Mouse (Mus musculus): Measurements from ENCODE around the gene Ndufs4.
A peak's percentile ranks its signal among the peaks of the same experiment; 100 is the strongest.

Ndufs4 gene

DNA sequence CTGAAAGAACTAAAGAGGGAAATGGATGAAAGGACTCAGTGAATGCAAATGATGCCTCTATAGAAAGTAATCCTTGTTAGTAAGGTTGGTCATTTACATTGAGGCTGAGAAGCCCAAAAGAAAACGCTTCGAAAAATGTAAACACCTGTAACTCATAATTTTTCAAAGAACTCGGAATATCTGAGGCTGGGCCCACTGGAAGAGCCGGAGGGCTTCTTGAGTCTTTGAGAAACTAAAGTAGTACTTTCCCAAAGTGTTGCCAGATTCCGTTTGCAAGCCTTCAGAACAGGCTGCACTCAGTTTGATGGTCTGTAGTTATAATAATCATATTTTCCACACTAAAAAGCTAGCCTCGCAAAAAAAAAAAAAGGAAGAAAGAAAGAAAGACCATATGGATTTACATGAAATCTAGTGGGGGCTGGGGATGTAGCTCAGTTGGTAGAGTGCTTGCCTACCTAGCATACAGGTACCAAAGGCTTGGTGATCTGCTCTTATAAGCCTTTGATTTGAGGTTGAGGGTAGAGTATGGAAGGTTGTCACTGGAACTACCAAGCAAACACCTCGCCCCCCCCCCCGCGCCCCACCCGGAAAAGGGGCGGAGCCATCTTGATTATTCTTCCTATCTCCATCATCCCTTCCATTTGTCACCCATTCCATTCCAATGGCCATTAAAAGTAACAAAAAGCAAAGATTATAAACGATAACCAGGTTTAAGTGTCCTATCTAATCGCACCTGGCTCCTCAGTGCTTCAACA is at the start of gene Ndufs4:
Ndufs4 (minus strand) TSS at position 48 of the 755 bp plus-strand sequence.
- DNase-seq: no peak

DNA sequence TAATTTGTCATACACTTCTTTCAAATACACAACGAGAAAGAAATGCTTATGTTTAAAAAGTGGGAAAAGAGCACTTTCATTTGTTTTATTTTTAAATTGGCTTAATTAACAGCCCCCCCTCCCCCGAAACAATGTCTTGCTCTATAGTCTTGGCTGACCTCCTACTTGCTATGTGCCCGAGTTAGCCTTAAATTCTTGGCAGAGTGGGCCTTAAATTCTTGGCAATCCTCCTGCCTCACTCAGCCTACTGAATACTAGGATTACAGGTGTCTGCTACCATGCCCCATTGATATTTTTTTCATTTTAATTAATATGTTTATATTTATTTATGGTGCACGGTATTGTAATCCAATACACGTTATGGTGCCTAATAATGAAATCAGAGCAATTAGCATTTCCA is 44.4 kb upstream of the Ndufs4 start:
- DNase-seq: no peak

DNA sequence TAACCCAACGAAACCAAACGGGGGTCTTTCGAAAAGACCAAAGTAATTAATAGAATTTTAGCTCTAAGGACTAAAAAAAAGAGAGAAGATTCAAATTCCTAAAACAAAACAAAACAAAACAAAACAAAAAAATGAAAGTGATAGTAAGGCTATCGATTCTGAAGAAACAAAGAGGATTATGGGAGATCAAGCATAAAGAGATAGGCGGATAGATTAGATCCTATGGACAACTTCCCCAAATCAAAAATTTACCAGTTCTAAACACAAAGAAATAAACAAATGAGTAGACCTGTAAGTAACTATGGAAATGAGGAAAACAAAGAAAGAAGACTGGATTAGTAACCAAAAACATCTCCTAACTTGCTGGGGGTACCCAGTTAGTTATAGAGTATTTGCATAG is 37.2 kb upstream of the Ndufs4 start:
- no peak for DNase-seq

DNA sequence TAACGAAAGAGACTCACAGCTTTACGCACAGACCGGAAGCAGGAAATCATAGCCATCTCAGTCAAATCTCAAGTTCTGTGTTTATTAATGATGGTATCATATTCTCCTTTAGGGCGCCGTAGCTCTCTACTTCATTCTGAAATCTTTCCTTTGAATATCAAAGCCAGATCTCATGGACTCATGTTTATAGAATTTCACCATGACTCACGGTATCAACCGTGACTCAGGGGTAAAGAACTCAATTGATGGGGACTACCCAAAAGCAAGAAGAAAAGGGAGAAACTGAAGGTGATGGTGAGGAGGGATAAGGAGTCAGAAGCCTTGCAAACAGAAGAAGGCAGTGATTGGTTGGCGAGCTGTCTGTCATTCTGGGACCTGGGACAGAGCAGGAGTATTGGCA is 32.2 kb upstream of the Ndufs4 start:
- no peak for DNase-seq

DNA sequence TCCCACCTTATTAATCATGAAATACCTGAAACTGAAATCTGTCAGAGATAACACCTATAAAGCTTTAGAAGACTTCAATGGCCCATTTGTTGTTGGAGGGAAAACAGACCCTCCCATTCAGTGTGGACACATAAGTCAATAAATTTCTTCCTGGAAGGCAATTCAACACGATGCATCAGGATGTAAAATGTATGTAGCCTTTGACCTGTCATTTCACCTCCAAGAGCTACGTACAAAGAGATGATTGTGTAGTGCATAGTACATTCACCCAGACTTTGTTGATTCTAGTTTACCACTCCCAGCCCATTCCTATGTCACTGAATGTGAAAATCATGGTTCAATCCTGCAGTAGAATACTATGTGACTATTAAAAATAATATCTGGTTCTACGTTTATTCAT is 31.3 kb upstream of the Ndufs4 start:
- no peak for DNase-seq

DNA sequence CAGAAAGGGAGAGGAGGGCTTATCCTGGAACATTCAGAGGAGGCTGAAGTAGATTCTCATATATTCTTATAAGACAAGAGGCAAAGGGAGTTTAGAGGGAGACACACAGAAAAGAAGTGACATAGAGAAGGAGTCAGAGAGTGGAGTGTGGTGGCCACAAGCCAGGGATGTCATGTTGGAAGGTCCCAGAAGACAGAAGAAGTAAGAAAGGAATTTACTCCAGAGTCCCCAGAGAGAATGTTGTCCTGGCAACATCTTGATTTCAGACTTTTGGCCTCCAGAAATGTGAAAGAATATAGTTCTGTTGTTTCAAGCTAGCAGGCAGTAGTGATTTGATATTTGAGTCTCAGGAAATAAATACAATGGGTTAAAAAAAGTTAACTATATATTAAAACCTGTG is 24.3 kb upstream of the Ndufs4 start:
- no peak for DNase-seq

DNA sequence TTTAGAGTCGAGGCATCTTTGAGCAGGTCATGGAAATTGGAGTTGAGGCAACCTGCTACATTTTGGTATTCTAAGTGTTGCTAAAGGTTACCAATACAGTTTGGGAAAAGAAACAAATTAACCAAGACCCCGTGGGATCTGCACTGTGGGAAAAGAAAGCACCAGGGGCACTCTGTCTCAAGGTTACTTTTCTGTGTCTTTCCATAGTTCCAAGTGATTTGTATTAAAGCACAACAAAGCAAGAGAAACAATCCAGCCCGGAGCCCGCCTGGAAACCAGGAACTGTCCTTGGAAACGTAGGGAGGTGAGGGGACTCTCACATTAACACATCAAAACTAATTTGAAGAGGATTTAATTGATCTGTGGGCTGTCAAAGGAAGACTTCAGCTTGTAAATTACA is 18.8 kb upstream of the Ndufs4 start:
- DNase-seq: no peak

DNA sequence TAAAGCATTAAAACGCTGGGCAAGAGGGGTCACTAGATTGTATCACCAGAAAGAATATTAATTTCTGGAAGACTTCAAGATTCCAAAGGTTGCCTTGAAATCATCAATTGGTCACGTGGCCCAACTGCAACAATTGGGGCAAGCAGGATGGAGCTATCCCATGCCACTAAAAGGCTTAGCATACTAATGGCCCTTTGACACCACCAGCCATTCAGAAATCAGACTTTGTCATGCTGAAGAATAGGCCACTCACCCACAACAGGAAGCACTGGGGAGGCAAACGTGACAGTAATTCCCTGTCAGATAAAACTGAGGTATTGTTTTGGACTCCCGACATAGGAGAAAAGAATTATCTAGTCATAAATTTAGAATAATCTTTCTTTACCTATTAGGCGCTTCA is 18.4 kb upstream of the Ndufs4 start:
- no peak for DNase-seq

DNA sequence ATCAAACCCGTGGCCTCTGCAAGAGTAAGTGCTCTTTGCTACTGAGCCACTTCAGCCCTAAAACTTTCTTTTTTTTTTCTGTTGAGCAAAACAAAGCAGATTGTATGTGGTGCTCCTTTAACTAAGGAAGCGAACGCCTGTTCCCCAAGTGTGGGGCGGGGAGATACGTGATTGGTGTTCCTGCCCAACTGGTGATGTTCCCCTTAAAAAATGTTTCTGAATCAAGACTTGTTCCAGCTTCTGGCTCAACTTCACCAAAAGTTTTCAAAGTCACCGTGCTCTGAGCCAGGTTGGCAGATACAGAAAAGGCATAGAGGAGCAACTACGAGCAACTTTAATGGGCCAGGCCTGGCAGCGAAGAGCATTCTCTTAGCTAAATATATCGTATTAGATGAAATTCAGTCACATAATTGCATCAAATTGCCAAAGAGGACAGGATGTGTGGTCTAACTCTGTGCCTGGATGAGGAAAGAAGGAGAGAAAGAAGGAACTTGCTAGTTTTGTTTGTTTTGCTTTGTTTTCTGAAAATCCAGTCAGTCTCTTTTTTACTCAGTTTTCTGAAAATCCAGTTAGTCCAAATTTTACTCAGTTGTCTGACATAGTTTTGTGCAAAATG is 17.1 kb upstream of the Ndufs4 start:
- no peak for DNase-seq

DNA sequence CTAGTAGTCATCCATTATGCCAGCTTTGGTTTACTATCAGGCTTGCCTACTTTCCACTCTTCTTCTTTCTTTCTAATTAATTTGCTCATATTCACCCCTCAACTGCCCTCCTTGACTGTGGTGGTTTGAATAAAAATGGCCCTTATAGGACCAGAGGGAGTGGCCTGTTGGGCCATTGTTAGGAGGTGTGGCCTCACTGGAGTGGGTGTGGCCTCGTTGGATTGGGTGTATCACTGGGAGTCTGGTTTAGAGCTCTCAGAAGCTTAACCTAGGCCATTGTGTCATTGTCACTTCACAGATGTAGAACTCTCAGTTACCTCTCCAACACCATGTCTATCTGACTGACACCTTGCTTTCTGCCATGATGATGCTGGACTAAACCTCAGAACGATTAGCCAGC is 10.8 kb upstream of the Ndufs4 start:
- no peak for DNase-seq

DNA sequence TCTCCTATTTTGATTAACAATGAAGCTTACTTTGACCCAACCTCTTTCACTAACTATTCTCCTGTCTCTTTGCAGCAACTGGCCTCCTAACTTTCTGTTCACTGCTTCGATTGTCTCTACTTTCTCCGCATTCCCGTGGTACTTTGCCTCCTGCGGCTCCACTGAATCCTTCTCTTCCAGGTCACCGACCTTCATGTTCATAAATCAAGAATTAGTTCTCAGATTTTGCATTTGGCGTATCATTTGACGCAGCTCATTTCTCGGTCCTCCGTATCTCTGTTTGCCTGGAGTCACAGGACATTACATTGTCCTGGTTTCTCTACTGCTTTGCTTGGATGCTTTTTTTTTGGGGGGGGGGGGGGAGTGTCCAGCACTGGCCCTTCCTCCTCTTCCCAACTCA is 9.2 kb upstream of the Ndufs4 start:
- no peak for DNase-seq

DNA sequence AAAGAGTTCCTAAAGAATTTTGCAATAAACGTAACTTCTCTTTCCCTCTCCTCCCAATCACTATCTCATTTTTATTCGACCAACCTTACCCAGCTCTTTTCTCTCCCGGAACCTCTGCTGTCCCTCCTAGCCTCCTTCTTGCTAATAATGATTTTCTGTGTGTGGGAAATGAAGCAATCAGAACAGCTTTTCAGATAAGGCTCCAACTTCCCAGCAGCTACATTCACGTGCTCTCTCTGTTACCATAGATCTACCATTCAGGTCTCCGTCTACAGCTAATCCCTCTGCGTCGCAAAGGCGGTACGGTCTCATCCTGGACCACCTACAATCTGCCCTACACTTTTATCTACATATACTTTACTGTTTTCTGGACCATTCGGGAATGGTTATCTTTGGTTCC is 8.8 kb upstream of the Ndufs4 start:
- DNase-seq: no peak

DNA sequence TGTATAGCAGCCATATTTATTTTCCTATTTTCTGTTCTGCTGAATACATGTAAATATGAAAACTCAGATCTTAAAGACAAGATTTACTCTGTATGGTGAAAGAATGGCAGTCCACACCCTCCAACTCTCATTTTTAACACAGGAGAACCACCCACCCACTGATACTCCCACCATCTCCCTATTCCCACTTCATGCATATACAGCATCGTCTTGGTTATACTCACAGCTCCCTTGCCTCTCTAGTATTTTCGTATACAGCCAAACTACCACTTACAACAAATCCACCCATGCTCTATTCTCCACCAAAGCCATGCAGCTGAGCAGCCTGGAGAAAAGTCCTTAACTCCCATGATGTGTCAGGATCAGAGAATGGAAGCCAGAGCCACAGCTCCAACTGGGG is 6.7 kb upstream of the Ndufs4 start:
- DNase-seq: no peak

DNA sequence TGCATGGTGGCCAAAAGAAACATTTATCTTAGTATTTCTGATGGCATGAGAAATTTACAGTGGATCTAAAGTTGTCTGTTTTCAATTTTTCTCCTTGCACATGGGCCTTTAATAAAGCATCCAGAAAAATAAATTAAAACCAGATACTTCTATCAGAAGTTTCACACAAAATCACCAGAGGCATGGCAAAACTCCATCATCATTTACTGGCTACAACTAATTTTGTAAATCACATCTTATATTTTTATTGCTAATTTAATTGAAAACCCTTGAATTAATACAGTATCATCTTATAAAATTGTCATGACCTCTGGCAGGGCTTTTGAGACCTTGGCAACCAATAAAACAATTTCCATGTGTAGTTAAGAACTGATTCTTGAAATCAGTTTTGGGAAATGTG is 4.4 kb upstream of the Ndufs4 start:
- DNase-seq: no peak

DNA sequence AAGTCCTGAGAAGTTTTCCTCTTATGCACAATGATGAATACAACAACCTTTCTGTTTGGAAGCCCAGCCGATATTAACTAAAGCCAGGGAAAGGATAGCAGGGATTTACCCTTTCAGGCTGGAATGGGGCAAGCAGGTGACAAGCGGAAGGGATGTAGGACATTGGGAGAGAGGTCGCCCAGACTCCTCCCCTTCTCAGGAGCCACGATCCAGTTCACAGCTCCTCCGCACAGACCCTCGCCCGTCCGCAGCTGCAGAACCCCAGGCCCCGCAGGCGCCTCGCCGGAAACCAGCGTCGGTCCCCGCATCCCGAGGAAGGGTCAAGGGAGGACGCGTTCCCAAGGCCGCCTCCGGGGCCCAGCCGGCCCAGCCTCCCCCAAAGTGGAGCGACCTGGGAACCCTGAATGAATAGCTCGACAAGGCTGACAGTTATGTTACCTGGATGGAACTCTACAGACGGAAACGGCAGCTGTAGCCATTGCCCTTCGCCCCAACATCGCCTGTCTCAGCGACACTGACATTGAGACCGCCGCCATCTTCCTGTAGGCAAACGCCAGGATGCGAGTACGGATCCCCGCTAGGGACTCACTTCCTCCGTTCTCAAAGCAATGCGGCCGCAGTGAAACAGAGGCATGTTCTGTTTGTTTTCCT is 412 bp downstream of the Ndufs4 start:
- DNase-seq: peak; percentile 81 to 88

DNA sequence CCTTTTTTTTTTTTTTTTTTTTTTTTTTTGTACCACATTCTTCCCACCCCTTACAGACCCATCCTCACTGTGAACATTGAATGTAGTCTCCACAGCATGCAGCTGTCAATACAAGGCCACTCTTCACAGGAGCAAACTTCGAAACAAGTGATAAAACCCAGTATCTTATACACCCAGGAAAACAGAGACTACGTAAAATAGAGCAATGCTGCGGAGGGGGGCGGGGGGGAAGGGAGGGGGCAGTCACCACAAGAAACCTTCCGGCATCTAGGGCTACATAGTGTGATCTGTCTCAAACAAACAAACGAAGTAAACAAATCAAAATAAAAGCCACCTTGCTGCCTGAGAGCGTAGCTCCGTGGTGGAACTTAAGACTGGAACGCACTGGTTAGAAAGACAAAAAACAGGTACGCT is 977 bp downstream of the Ndufs4 start:
- DNase-seq: no peak

DNA sequence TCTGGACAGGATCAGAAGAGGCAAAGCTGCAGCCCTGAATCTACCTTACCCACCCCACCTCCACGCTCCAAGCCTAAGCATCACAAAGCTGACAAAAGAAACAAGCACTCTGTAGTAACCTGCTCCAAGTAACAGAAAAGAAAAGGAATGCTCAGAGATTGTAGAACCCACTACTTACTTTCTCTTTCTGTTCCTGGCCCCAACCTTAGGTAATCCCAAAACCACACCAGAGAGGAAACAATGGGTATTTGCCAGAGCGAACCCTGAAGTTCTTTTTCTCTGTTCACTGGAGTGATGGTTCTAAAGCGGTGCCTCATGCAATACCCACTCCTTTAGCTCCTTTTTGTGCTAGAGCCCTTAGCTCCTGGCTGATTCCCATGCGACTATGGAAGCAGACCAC is 11.5 kb downstream of the Ndufs4 start:
- DNase-seq: no peak

DNA sequence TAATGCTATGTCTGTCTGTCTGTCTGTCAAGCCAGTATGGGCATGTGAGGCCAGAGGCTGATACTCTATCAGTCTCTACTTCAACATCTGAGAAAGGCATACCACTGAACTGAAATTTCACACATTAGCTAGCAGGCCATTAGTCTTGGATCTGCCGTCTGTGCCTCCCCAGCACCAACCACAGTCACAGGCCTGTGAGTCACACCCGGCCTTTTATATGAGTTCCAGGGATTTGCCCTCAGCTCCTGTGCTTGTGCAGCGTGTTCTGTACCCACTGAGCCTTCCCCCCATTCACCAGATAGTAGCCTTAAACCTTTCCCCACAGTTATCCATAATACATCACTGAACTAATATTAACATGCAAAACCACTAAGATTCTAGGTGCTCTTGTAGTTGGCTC is 26.0 kb downstream of the Ndufs4 start:
- DNase-seq: no peak

DNA sequence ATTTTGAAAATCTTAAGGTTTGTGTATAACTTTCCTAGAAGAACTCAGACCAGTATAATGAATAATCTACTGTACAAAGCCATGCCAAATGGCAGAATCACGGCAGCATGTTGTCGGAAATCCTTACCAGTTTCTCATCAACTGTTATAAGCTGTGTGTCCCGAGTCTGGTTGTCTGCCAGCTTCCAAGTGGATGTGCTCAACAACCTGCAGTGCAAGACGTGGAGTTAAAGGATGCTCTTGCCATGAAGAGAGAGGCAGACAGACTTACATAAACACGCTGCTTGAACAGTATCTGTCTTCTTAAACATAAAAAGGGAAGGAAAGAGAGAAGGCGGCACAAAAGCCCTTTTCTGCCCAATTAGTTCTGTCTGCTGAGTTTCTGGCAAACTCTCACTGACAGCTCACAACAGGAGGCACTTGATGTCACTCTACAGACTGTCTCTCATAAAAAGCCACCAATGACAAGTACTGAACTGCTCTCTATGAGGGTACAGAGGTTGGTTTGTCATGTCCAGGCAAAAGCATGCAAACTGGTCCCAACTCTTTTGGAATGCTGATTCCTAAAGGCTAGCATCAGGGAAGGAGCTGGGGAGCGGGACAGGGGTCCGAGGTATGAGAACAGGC is 36.6 kb downstream of the Ndufs4 start:
- no peak for DNase-seq

DNA sequence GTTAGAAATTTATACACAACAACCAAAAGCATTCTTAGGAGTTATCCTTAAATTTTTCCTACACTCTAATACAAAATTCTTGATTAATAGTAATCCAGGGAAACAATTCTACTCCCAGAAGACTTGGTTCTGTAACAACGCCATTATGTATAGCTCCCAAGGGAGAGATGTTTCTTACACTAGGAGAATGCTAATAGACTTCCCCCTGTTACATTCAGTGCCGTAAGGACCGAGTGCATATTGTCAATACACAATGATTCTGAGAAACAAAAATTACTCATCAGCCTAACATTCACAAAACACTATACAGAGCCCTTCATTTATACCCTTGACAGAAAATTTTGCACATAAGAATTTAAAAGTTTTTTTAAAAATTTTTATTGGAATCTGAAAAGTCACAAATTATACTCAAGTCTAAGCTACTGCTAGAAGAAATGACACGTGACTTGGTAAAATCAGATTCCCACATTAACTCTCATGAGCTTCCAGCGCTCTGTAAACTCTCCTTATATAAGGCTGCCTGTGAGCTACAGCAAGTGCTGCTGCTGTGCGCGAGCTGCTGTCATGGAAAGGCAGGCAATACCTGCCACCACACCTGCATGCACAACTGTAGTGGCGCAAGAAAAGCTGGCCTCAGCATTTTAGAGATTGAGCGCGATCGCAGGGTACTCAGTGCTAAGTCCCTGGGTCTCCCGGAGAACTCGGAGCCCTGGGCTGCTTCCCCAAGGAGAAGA is 42.9 kb downstream of the Ndufs4 start:
- DNase-seq: no peak

DNA sequence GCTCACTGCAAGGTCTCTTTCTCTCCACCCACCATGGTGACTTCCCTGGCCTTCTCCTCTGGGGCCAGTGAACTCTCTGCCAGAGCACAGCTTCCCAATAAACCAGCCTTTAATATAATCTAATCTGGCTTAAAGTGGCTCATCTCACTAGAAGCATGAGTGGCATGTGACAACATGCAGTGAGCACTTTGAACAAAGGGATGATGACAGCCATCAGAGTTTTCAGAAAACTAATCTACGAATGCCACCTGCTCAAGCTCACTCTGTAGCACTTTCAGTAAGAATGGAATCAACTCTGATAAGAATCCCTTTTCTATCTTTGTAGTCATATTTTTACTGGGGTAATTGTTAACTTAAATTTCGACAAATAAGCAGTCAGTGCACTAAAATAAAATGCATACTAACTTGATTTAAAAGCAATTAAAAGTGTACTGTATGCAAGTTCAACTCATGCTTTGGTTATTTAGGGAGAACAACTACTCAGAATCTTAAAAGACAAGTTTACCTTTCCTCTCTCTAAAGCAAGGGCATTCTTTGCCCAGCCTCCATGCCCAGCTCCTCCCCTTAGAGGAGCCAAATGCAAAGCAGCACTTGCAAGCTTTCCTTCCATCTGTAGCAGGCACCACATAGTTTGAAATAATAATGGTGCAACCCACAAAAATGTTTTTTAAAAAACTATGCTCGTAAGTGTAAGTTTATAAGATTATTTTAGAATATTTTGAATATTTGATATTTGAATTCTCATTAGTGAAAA is 43.7 kb downstream of the Ndufs4 start:
- no peak for DNase-seq

DNA sequence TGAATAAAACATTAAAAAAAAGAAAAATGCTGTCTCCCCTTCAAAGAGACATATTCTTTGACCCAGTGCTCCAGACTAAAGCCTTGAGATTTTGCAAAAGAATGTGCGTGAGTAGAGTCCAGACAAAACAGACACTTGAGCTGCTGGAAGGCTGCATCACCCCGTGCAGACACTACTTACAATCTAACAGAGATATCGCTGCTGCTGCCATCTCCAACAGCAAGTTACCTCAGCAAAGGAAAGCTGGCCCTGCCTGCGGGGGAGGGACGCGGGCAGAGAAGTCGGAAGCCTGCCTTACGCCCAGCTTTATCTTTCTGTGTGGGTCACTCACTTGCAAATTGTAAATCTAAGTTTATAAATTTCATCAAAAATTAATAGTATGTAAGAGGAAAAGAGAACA is 45.1 kb downstream of the Ndufs4 start:
- DNase-seq: no peak
